Mouse (Mus musculus) cortical plate, adult 2 months (tissue): ENCODE results near the gene 9130213A22Rik.

Experiments
- CTCF ChIP-seq: fragments of 200-500 bp; IDR thresholded peaks from 2 replicates; pipeline ENCODE4 v1.5.1; 2011; ENCODE audit warnings: mild to moderate bottlenecking, control low read depth, low read length; ENCODE audit not compliant: insufficient read depth; ENCODE audit errors: extremely low read depth
- POLR2A ChIP-seq: fragments of 200-500 bp; IDR thresholded peaks from 2 replicates; pipeline ENCODE4 v1.6.1; 2011; ENCODE audit warnings: mild to moderate bottlenecking, low read length, control low read depth; ENCODE audit not compliant: insufficient read depth; ENCODE audit errors: extremely low read depth

DNA sequence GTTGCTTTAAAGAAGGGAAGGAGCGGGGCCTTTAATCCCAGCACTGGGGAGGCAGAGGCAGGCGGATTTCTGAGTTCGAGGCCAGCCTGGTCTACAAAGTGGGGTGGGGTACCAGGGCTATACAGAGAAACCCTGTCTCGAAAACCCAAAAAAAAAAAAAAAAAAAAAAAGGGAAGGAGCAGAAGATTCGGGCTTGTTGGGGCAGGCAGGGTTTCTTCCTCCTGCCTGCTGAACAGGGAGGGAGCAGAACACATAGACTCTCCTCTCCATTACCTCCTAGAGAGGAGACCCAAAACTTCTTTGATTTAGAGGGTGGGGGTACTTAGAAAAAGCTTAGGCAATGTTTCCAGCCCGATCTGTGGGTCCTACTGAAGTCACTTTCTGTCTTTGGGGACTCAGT lies 13.0 kb upstream of the 9130213A22Rik start:
- TF ChIP-seq CTCF: no peak
- no peak for TF ChIP-seq POLR2A
